Mouse (Mus musculus) heart, postnatal 25 days (tissue): Measurements from ENCODE around the gene Olfr683. TPM values are rescaled to one million over a fixed set of nuclear protein-coding genes. Genes with fewer than 3 reads are reported as not detected.
"Not testable (repeated sequence)": the region's sequence is repeated elsewhere in the genome, so short reads cannot be mapped to it uniquely, and the experiment has no call there.

Experiments
- DNase-seq: peaks from one replicate; pipeline ENCODE4 v3.0.0; 2022; ENCODE audit warnings: low spot score
- intact Hi-C: fragments of 180-260 bp; cut with DNase I; formaldehyde crosslinking; loops from one replicate; pipeline ENCODE4 v1.15.1; 2025
- total RNA-seq, 2 experiments: library from RNA; stranded (reverse); gene quantifications; 2 replicates each; pipeline ENCODE4 v1.2.3; 2021

Olfr683 gene
- total RNA-seq = not detected

DNA sequence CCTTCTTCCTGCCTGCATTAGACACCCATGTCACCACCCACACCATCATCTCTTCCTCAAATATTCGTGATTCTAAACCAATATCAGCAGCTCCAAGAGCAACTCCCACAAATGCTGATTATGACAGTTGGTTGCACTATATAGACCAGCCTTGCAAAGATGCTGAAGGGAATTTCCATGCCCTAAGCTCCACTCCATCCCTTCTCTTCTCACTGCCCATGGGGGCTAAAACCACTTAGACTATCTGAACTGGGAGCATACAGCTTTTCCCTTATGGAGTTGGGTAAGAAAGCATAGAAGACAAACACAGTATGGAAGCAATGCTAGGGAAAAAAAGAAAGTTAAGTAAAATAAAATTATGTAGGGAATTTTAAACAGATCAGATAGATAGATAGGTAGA lies at the start of gene Olfr683:
Gene Olfr683 (minus strand): TSS at position 101 of the 400 bp plus-strand sequence.
- intact Hi-C loops = no loop called here
- DNase-seq = no peak

DNA sequence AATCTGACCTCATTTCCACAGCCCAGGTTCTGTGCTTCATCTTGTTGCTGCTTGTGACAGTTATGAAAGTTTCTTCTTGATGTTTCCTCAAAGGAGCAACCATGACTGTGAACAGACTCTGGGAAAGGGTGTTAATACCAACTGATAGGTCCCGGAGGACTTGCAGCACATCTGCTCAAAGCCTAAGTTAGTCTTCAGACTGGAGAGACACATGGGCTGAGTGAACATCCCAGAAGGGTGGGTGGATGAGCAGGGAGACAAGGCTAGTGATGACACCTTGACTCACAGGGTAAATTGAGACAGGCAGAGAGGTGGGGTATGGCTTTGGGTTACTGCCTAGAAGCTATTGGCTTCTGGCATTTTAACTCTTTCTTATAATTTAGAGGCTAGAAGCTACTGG lies 39.1 kb upstream of the Olfr683 start, which contains the start of gene Olfr685:
Gene Olfr685 (minus strand): TSS at position 101 of the 400 bp plus-strand sequence.
- no peak for DNase-seq
- intact Hi-C loops = no loop called here

DNA sequence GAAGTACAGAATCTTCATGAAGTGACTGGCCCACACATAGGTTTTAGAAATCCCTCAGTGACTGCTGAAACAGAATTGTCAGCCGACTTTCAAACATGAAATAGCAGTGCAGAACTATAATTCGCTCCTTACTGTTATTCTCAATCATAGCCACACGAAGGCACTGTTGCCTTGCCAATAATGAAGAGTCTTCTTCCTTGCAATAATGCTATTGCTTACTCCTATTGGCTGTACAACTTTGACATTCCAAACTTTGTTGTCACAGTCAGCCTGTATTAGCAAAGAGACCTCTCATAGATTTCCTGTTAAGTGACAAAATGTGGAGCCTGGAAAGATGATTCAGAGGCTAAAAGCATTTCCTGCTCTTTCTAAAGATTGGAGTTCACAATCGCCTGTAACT lies 24.0 kb upstream of the Olfr683 start:
- intact Hi-C loops = loop anchor here (2.0 to 10.0 kb wide), 3 partner anchors 154 to 344 kb away; partner anchors contain the start of genes Cnga4 and Fam160a2
- DNase-seq = no peak

DNA sequence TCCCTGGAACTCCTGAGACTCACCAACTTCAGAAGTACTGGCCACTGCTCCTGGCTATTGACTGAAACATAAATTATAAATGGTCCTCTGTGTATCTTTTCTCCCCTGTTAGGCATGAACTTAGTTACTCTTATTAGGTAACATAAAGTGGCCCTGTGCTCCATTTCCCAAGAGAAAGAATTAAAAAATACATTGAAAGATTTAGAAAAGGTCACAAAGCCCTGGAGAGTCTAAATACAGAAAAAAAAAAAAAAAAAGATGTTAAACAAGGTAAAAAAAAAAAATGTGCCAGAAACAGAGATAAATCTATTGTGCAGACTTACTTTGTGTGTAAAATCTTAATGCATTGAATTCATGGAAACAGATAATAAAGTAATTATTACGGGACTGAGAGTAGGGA lies 16.7 kb upstream of the Olfr683 start, which contains the start of gene Olfr684:
Gene Olfr684 (minus strand): TSS at position 101 of the 400 bp plus-strand sequence.
- DNase-seq = no peak
- intact Hi-C loops = no loop called here

DNA sequence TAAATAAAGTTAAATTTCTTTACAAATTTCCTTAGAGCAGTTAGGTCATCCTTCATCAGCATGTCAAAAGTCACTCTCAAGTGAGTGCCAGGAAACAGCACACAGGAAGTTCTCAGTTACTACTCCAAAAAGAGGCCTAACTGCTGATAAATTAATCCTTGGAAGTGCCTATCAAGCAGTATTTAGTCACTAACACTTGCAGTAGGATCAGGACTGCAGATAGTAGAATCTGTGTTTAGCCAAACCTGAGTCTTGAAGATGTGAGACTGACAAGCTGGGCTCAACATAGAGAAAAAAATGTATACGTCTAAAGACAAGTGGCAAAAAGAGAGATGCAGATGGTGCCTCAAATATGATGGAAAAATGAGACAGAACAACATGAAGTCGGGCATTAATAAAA lies 5.5 kb downstream of the Olfr683 start:
- DNase-seq = no peak
- intact Hi-C loops = no loop called here

DNA sequence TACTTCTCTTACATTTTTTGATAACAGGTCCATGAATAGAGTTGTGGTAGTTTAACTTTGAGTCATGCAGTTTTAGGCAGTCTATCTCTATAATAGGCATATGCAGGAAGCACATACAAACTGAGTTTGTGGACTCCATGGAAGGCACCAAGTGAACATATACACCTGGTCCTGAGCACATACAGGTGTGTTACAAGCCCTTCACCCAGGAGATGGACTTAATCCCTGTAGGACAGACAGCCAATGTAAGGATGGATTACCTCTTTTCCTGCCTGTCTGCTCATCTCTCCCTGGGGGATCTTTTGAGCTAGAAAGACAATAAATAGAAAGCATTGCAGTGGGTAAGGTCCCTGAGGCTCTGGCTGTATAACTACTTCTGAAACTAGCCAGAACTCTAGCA lies 30.3 kb downstream of the Olfr683 start, which contains the start of gene Olfr681:
Gene Olfr681 (plus strand): TSS at position 301 of the 400 bp plus-strand sequence.
- intact Hi-C loops = no loop called here
- DNase-seq = no peak

DNA sequence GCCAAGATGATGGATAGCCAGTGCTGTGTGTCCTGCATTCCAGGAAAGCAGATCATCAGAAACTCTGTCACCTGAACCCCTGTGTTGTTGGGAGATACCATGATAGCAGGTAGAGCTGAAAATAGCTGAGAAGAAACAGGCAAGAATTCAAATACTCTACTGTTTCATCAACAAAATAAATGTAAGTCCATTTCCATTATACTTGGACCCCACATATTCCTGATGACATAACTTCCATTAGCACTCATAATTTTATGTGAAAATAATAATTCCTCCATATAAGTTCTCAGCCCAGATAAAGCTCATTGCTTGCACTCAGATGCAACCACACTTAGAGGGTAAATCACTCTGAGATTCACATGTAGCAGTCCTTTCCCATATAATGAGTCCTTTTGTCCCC lies 54.1 kb downstream of the Olfr683 start, which contains the start of gene Olfr680-ps1:
Gene Olfr680-ps1 (minus strand): TSS at position 101 of the 400 bp plus-strand sequence.
- intact Hi-C loops = not testable (repeated sequence)

More for the DNA sequence above, 54.1 kb downstream of the Olfr683 start, which contains the start of gene Olfr680-ps1:
- not testable (repeated sequence) for DNase-seq

Other genes starting within 250 kb of the Olfr683 start
- not detected for gene Olfr667, start 225.5 kb downstream of the Olfr683 start, total RNA-seq
- gene Olfr668, start 219.0 kb downstream of the Olfr683 start, total RNA-seq = not detected
- not detected for gene Olfr669, start 212.8 kb downstream of the Olfr683 start, total RNA-seq
- not detected for gene Olfr670, start 184.4 kb downstream of the Olfr683 start, total RNA-seq
- gene Olfr671, start 167.9 kb downstream of the Olfr683 start, total RNA-seq = not detected
- not detected for gene Olfr672, start 145.0 kb downstream of the Olfr683 start, total RNA-seq
- gene Olfr675, start 118.6 kb downstream of the Olfr683 start, total RNA-seq = not detected
- not detected for gene Olfr676, start 114.3 kb downstream of the Olfr683 start, total RNA-seq
- gene Olfr677, start 95.6 kb downstream of the Olfr683 start, total RNA-seq = not detected
- not detected for gene Olfr678, start 82.5 kb downstream of the Olfr683 start, total RNA-seq
- not detected for gene Olfr679, start 65.8 kb downstream of the Olfr683 start, total RNA-seq
- not detected for gene Olfr680-ps1, start 54.2 kb downstream of the Olfr683 start, total RNA-seq
- not detected for gene Olfr681, start 30.2 kb downstream of the Olfr683 start, total RNA-seq
- not detected for gene Olfr684, start 16.6 kb upstream of the Olfr683 start, total RNA-seq
- gene Olfr685, start 39.0 kb upstream of the Olfr683 start, total RNA-seq = not detected
- not detected for gene Olfr686, start 60.5 kb upstream of the Olfr683 start, total RNA-seq
- not detected for gene Olfr688, start 141.1 kb upstream of the Olfr683 start, total RNA-seq
- not detected for gene Olfr689, start 164.2 kb upstream of the Olfr683 start, total RNA-seq
- not detected for gene Olfr690, start 187.1 kb upstream of the Olfr683 start, total RNA-seq
- not detected for gene Olfr691, start 195.3 kb upstream of the Olfr683 start, total RNA-seq
- not detected for gene Olfr692, start 221.2 kb upstream of the Olfr683 start, total RNA-seq
- not detected for gene Gm5901, start 228.0 kb upstream of the Olfr683 start, total RNA-seq